Mouse (Mus musculus) liver, embryonic 14.5 days (tissue): Measurements from ENCODE around the gene Brpf1.

ENCODE experiments used
- CTCF ChIP-seq: IDR thresholded peaks from 2 replicates; pipeline ENCODE4 v1.5.1; 2016; ENCODE audit warnings: antibody characterized with exemption, low read depth, control low read depth
- EP300 ChIP-seq: IDR thresholded peaks from 2 replicates; pipeline ENCODE4 v1.6.1; 2016; ENCODE audit warnings: antibody characterized with exemption, low read depth

GRCm38 (mm10) chr6:113329396-113329795, 22.5 kb downstream of the Brpf1 start:
- TF ChIP-seq CTCF (no peak), EP300 (no peak)
